Mouse (Mus musculus) cerebellum, adult 2 months (tissue): Measurements from ENCODE around the gene Fastkd5. TPM values are rescaled to one million over a fixed set of nuclear protein-coding genes. Genes with fewer than 3 reads are reported as not detected.

Experiments used
- DNase-seq, 2 experiments: peaks; one replicate each; pipeline ENCODE4 v3.0.0; 2021
- H3K27ac ChIP-seq: fragments of 200-500 bp; 2 replicates; pipeline ENCODE4 v1.5.1; 2012; ENCODE audit warnings: low read length, control low read depth, inconsistent platforms; ENCODE audit not compliant: insufficient read depth
- H3K27me3 ChIP-seq: fragments of 200-500 bp; 2 replicates; pipeline ENCODE4 v1.6.1; 2012; ENCODE audit warnings: inconsistent platforms, mild to moderate bottlenecking, low read length, moderate library complexity; ENCODE audit not compliant: control insufficient read depth, insufficient read depth
- H3K4me1 ChIP-seq: fragments of 200-500 bp; 2 replicates; pipeline ENCODE4 v1.6.1; 2011; ENCODE audit warnings: low read length; ENCODE audit not compliant: control insufficient read depth, insufficient read depth
- H3K4me3 ChIP-seq: fragments of 200-500 bp; replicated peaks from 2 replicates; pipeline ENCODE3; 2011; ENCODE audit warnings: mild to moderate bottlenecking, low read depth, low read length, control low read depth; ENCODE audit not compliant: insufficient read depth
- CTCF ChIP-seq: fragments of 200-500 bp; IDR thresholded peaks from 2 replicates; pipeline ENCODE4 v1.5.1; 2011; ENCODE audit warnings: low read depth, mild to moderate bottlenecking, control low read depth, low read length, moderate library complexity, borderline replicate concordance; ENCODE audit not compliant: insufficient read depth
- POLR2A ChIP-seq: fragments of 200-500 bp; IDR thresholded peaks from 2 replicates; pipeline ENCODE4 v1.6.1; 2011; ENCODE audit warnings: low read length, control low read depth, borderline replicate concordance; ENCODE audit not compliant: insufficient read depth
- WGBS: fragments of 180-500 bp; shearing (Covaris S2); methylation state at CpG from one replicate; pipeline ENCODE4 v1.1.7; 2018; 5-methylcytosine and 5-hydroxymethylcytosine counted together
- polyA plus RNA-seq: library from polyadenylated mRNA; depleted of rRNA; stranded (reverse); fragments of >200 nt; gene quantifications from 2 replicates; pipeline ENCODE4 v1.2.3, GENCODE M21; 2012

Gene Fastkd5
- polyA plus RNA-seq, 1 experiment: 5.7 TPM

GRCm38 (mm10) chr2:130641351-130642025 is 11.7 kb upstream of the Fastkd5 start:
- TF ChIP-seq POLR2A (no peak), CTCF (no peak)
- peaks cover 18% of the 10 kb centered on the region for H3K4me1 ChIP-seq
- H3K27ac ChIP-seq: peak overlapping the region; percentile 80
- DNase-seq: peak in 1 of 2 experiments; percentile 28
- 35% methylated on average over 6 of the region's 6 CpGs for WGBS
- peak overlapping the region; percentile 73 for H3K4me3 ChIP-seq
- no peaks in the 10 kb centered on the region for H3K27me3 ChIP-seq

- TF ChIP-seq POLR2A (no peak), CTCF (no peak)
- H3K27me3 ChIP-seq: no peaks in the 10 kb centered on the region
- no peak for DNase-seq
- no peak overlapping the region for H3K4me3 ChIP-seq
- H3K4me1 ChIP-seq: peaks cover 34% of the 10 kb centered on the region
- 54% methylated on average over 6 of the region's 6 CpGs for WGBS
- H3K27ac ChIP-seq: 0 out of 2 replicates have a peak overlapping the region, but pooled peaks have one; percentile 16
These were observed 9.4 kb upstream of the Fastkd5 start for GRCm38 (mm10) chr2:130639276-130639675.

- DNase-seq: no peak
- 45% methylated on average over 16 of the region's 16 CpGs for WGBS
- TF ChIP-seq POLR2A (no peak), CTCF (no peak)
- H3K27ac ChIP-seq: no peak overlapping the region
- peaks cover 43% of the 10 kb centered on the region for H3K4me1 ChIP-seq
- H3K27me3 ChIP-seq: no peaks in the 10 kb centered on the region
- no peak overlapping the region for H3K4me3 ChIP-seq
These were observed 8.3 kb upstream of the Fastkd5 start for GRCm38 (mm10) chr2:130638101-130638611.

- Histone ChIP-seq H3K27me3 (no peaks in the 10 kb centered on the region), H3K4me3 (no peak overlapping the region), H3K4me1 (peaks cover 46% of the 10 kb centered on the region), H3K27ac (peak overlapping the region; percentile 9; the same call in 1 of the 2 replicates)
- no peak for TF ChIP-seq CTCF
- no peak for TF ChIP-seq POLR2A
- DNase-seq: no peak
- 48% methylated on average over 21 of the region's 21 CpGs for whole genome bisulfite sequencing
These were observed 6.0 kb upstream of the Fastkd5 start for GRCm38 (mm10) chr2:130635847-130636246.

GRCm38 (mm10) chr2:130634739-130635411 is 5.0 kb upstream of the Fastkd5 start:
- WGBS: 8% methylated on average over 38 of the region's 38 CpGs
- peak; percentile 59 to 70 for DNase-seq

GRCm38 (mm10) chr2:130634006-130634738 is 4.3 kb upstream of the Fastkd5 start:
- WGBS: 10% methylated on average over 14 of the region's 14 CpGs
- no peaks in the 10 kb centered on the region for H3K27me3 ChIP-seq
- TF ChIP-seq POLR2A (no peak), CTCF (no peak)
- H3K27ac ChIP-seq: peak overlapping the region; percentile 85
- peak; percentile 86 to 91 for DNase-seq
- H3K4me3 ChIP-seq: peak overlapping the region; percentile 27
- peaks cover 37% of the 10 kb centered on the region for H3K4me1 ChIP-seq

More at GRCm38 (mm10) chr2:130634739-130635411, 5.0 kb upstream of the Fastkd5 start:
- TF ChIP-seq POLR2A (no peak), CTCF (no peak)
- Histone ChIP-seq H3K4me1 (peaks cover 42% of the 10 kb centered on the region), H3K4me3 (peak overlapping the region; percentile 27), H3K27ac (peak overlapping the region; percentile 85), H3K27me3 (no peaks in the 10 kb centered on the region)

- no peaks in the 10 kb centered on the region for H3K27me3 ChIP-seq
- peaks cover 33% of the 10 kb centered on the region for H3K4me1 ChIP-seq
- H3K27ac ChIP-seq: peak overlapping the region; percentile 71
- 25% methylated on average over 5 of the region's 5 CpGs for WGBS
- DNase-seq: peak in 1 of 2 experiments; percentile 24
- no peak overlapping the region for H3K4me3 ChIP-seq
- TF ChIP-seq POLR2A (no peak), CTCF (no peak)
These were observed 3.3 kb upstream of the Fastkd5 start for GRCm38 (mm10) chr2:130632887-130633675.
